Mouse (Mus musculus) thymus, postnatal 25 days (tissue): Measurements from ENCODE around the gene Sin3b.
A peak's percentile ranks its signal among the peaks of the same experiment; 100 is the strongest.

Experiments used
- DNase-seq: peaks from one replicate; pipeline ENCODE4 v3.0.0; 2022

Gene Sin3b

DNA sequence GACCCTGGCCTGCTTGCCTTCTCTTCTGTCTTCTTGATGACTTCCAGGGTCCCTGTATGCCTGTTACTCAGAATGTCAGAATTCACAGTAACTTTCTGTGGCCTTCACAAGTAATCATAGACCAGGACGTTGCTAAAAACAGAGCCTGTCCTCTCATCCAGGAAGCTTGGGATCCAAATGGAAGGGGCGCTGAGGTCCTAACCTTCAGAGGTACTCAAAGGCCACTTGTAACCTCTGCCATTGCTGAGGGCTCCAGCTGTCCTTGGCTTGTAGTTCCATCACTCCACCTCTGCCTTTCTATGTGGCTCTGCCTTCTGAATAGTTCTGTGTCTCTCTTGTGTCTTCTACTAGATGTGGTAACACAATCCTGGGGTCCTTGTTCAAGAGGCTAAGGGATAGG lies 30.7 kb downstream of the Sin3b start:
- peak; percentile 0 for DNase-seq

DNA sequence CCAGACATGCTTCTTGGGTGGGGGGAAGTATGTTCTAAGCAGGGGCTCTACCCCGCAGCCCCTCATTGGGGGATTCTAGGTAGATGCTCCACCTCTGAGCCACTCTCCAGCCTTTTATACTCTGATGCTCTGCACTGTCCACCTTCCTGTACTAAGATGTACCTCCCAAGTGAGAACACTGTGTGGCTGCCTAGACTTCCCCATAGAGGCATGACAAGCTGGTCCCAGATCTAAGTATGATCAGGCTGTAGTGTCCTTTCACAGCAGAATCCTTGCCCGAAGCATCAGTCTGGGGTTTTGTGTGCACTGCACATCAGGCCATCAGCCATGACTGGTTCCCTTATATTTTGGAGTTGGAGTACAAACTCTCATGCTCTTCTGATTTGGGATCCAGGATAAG lies 32.9 kb downstream of the Sin3b start:
- no peak for DNase-seq

DNA sequence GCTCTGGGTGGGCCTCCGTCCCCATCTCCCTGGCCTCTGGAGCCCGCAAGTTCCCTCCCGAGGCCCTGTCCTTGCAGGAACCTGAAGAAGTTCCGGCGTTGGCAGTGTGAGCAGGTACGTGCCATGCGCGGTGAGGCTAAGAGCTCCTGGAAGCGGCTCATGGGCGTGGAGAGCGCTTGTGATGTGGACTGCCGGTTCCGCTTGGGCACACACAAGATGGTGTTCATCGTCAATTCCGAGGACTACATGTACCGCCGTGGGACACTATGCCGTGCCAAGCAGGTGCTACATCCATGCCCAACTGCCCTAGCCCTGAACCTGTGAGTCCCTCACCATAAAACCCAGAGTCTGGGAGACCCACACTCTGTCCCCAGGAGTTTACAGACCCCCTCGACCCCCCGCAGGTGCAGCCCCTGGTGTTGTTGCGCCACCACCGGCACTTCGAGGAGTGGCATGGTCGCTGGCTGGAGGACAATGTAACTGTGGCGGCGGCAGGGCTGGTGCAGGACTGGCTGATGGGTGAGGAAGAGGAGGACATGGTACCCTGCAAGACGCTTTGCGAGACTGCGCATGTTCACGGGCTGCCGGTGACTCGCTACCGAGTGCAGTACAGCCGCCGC lies 33.8 kb downstream of the Sin3b start:
- no peak for DNase-seq

DNA sequence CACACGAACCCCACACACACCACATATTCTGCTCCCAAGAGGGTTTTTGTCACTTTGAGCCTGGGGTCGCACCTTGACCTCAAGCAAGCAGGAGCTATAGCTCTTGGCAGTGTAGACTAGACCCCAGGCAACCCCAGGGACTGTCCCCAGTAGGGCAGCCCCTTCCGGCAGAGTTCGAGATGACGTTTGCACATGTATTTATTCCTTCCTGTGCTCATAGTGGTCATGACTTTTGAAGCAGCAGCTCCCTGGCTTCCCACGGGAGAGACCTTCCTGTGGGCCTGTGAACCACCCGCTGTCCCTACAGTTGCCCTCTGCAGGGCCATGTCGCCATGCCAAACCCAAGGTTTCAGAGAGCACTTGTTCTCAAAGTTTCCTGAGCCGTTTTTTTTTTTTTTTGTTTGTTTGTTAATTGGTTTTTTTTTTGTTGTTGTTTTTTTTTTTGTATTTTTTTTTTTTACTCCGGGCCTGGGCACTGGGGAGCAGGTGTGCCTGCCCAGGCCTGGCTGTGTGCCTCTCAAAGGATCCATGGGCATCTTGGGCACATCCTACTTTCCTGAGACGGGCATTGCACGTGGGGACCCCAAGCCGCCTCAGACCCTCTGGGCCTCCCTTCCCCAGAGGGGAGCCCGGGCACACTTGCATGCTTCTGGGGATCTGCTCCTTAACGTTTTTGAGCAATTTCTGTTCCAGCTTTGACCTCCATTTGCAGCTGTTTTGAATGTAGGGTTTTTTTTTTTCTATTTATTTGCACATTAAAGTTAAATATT lies 34.5 kb downstream of the Sin3b start:
- no peak for DNase-seq

DNA sequence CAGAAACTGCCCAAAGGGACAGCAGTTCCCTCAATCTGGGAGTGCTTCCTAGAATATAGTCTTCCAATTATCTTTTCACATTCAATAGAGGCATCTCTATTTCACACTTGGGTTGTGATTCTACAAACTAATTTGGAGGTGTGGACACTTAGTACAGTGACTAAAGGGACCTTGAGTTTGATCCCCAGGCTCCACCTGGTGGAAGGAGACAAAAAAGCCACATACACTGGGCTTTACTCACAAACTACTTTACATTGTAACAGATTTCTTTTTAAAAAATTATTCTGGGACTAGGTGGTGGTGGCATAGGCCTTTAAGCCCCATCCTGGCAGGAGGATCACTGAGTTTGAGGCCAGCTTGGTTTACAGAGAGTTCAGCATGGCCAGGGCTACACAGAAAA lies 35.2 kb downstream of the Sin3b start:
- DNase-seq, result no peak

DNA sequence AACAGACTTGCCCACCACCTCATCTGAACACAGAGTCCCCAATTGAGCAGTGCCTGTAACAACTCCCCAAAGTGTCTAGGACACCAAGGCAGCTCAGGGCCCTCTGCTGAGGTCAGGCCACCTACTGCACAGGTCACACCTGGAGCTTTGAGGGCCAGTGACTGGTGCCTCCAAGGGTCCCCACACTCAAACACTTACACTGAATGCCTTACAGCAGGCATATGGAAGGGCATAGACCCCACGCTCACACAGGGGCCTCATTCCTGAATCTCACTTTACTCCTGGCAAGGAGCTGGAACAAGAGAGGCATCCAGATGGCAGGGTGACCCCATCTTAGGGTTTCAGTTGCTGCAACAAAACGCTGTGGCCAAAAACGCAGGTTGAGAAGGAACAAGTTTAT lies 37.1 kb downstream of the Sin3b start:
- no peak for DNase-seq

DNA sequence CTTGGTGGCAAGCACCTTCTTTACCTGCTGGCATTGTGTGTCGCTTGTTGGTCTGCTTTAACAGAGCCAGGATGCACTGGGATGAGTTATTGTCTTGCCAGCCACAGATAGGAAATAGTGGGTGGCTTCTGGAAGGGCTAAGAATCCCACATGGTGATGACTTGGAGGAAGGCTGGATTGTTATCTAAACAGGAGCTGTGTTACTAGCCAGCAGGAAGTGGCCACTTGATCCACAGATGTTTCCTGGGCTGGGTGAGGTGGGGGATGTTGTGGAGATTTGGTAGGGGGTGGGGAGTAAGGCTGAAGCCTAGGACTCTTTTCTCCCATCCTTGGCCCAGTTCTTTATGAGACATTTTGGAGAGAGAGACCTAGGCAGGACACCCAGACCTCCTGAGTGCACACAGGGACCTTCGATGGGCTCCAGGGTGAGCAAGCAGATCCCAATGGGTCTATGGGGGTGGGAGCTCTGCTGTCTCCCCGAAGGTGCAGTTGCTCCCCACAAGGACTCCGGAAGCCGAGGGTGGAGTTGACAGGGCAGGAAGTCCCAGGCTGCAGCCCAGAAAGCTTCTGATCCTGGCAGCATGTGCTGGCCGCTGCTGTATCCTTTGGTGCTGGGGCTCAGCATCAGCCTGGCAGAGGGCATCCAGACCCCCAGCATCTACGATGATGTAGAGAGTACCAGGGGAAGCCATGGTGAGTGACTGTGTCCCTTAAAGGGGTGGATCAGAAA lies 38.4 kb downstream of the Sin3b start, which contains the start of gene F2rl3:
F2rl3 (plus strand) TSS at position 559 of the 730 bp plus-strand sequence.
- DNase-seq, result peak; percentile 67

DNA sequence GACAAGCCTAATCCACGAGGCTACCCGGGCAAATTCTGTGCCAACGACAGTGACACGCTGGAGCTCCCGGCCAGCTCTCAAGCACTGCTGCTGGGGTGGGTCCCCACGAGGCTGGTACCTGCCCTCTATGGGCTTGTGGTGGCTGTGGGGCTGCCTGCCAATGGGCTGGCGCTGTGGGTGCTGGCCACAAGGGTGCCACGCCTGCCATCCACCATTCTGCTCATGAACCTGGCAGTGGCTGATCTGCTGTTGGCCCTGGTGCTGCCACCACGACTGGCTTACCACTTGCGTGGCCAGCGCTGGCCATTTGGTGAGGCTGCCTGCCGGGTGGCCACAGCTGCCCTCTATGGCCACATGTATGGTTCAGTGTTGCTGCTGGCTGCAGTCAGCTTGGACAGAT lies 39.2 kb downstream of the Sin3b start:
- DNase-seq, result no peak

DNA sequence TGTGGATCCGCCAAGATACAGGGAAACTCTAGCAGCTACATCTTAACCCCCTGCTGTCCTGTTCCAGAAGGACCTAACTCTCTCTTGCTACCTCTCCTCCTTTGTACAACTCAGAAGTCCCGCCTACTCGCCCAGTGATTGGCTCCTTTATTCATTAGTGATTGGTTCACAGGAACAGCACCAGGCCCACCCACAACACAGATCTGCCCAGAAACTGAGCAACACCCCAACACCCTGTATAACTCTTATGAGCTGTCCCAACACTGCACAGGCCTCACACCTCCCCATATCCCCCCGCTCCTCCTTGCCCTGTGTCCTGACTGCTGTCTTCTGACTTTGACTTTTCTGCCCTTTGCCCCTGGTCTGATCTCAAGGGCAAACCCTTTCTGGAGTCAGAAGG lies 42.6 kb downstream of the Sin3b start:
- no peak for DNase-seq

DNA sequence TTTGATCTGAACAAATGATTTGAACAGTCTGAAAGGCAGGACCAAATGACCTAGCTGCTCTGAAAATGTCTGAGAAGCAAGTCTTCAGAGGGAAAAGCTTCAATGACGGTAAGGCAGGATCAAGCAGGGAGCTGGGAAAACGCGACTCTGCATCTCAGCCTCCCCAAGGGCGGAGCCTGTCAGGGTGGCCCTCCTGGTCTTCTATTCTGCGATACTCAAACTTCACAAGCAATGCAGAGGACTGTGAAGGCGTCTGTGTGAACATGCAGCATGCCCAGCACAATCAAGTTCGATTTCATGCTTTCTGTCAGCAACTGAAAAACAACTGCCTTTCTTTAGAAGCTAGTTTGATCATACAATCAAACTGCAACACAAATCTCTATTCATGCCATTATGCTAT lies 43.7 kb downstream of the Sin3b start:
- DNase-seq, result no peak

DNA sequence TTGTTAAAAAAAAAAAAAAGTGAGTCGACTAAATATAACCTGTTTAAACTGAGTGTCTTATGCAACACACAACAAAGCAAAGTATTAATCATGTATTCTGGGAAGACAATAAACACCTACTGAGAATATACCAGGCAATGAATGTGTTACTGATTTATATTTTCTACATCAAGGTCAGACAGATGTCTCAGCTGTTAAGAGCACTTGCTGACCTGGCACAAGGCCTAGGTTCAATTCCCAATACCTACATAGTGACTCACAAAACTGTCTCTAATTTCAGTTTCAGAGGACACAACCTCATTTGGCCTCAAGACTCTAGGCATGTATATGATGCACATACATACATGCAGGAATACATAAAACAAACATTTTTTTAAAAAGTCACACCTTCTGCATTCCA lies 54.7 kb downstream of the Sin3b start:
- DNase-seq, result no peak

DNA sequence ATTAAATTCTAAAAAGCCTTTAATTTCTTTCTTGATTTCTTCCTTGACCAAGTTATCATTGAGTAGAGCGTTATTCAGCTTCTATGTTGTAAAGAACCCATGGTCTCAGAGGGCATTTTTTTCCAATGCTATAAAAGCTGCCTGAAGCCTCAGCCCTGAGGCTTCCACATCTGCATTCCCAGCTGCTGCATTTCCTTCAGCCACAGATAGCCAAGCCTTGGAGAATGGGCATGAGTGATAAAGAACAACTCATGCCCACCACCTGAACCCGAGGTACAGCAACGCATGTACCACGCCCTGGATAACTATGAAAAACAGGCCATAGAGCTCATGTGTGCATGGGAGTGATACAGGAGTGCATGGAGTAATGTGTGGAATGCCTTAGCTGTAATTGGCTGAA lies 57.6 kb downstream of the Sin3b start:
- no peak for DNase-seq

DNA sequence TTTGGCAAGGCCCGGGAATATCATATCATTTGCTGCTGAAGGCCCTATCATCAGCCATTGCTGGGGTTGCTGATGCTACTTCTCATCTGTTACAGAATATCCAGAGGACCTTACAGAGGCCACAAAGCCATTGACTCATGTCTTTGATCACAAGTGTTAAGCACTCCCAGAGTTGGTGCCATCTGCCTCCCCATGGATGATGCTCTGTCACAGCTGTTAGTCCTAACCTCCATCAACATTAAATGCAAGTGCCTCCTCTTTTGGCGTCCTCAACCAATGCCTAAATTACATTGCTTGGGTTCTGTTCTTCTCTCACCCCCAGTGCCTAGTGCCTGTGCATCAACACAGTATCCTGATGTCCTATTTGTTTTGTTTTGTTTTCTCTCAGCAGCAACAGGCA lies 78.5 kb downstream of the Sin3b start:
- no peak for DNase-seq
